Mouse (Mus musculus): ENCODE measurements around the gene Vmn2r89.

DNA sequence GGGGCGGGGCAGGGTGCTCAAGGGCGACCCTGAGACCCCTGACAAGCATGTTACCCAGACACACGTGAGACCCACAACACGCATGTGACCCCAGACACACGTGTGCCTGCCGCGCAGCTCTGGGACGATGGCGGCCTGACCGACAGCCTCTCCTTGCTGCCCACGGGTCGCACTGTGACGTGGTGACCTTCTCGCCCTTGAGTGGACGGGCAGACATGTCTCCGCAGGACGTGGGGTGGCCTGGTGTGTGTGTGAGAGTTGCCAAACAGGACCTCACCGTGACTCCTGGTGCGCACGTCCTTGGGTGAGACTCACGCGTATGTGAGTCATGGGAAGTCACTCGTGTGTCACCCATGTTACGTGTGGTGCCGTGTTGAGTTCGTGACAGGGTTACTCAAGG is 16.6 kb upstream of the Vmn2r89 start:
- TF ChIP-seq CTCF (IDR thresholded peaks at IDR 0.05; ENCODE audit: low read depth, low read length) (no peak), POLR2A (IDR thresholded peaks at IDR 0.05; ENCODE audit: extremely low read depth, insufficient read depth, low read length) (no peak)
